Mouse (Mus musculus): ENCODE data around the gene Trafd1. TPM values are rescaled to one million over a fixed set of nuclear protein-coding genes. Genes with fewer than 3 reads are reported as not detected.

Trafd1 gene
- total and polyA plus RNA-seq, 2 experiments from 2014 or later: 124 to 141 TPM

- ATAC-seq: no peak
- H3K4me2 ChIP-seq (ENCODE audit: low read depth): no peak overlapping the region
Measured at GRCm38 (mm10) chr5:121342490-121342889, 42.9 kb downstream of the Trafd1 start.

GRCm38 (mm10) chr5:121340965-121341473, 44.4 kb downstream of the Trafd1 start:
- no peak for ATAC-seq
- Histone ChIP-seq H3K9ac (no peak overlapping the region), H3K36me3 (ENCODE audit: insufficient read depth) (peaks cover 97% of the 10 kb centered on the region), H3K4me2 (ENCODE audit: low read depth) (no peak overlapping the region), H3K4me3 (ENCODE audit: low read depth, low read length) (no peak overlapping the region), H3K4me1 (ENCODE audit: insufficient read depth) (no peaks in the 10 kb centered on the region), H3K27me3 (ENCODE audit: insufficient read depth, low read length) (no peaks in the 10 kb centered on the region), H3K27ac (ENCODE audit: low read depth, low read length) (no peak overlapping the region), H3K9me3 (ENCODE audit: low read length) (no peaks in the 10 kb centered on the region)
- DNase-seq: no peak
- 73% methylated on average over 7 of the region's 7 CpGs for WGBS
- TF ChIP-seq CTCF (IDR thresholded peaks at IDR 0.05; ENCODE audit: low read depth): no peak

More at GRCm38 (mm10) chr5:121342490-121342889, 42.9 kb downstream of the Trafd1 start:
- DNase-seq: no peak
- Histone ChIP-seq H3K27ac (ENCODE audit: low read depth, low read length) (no peak overlapping the region), H3K36me3 (ENCODE audit: insufficient read depth) (peaks cover 94% of the 10 kb centered on the region), H3K9ac (no peak overlapping the region), H3K9me3 (ENCODE audit: low read length) (no peaks in the 10 kb centered on the region), H3K4me1 (ENCODE audit: insufficient read depth) (no peaks in the 10 kb centered on the region), H3K27me3 (ENCODE audit: insufficient read depth, low read length) (no peaks in the 10 kb centered on the region), H3K4me3 (ENCODE audit: low read depth, low read length) (no peak overlapping the region)
- TF ChIP-seq CTCF (IDR thresholded peaks at IDR 0.05; ENCODE audit: low read depth): no peak
- 92% methylated on average over 11 of the region's 11 CpGs for WGBS

- 91% methylated on average over 7 of the region's 7 CpGs for WGBS
- H3K9ac ChIP-seq: no peak overlapping the region
- H3K9me3 ChIP-seq (ENCODE audit: low read length): no peaks in the 10 kb centered on the region
- H3K27me3 ChIP-seq (ENCODE audit: insufficient read depth, low read length): no peaks in the 10 kb centered on the region
- H3K27ac ChIP-seq (ENCODE audit: low read depth, low read length): no peak overlapping the region
- no peak for TF ChIP-seq CTCF (IDR thresholded peaks at IDR 0.05; ENCODE audit: low read depth)
- no peak overlapping the region for H3K4me2 ChIP-seq (ENCODE audit: low read depth)
- no peaks in the 10 kb centered on the region for H3K4me1 ChIP-seq (ENCODE audit: insufficient read depth)
- DNase-seq (no peak), ATAC-seq (no peak)
- H3K4me3 ChIP-seq (ENCODE audit: low read depth, low read length): no peak overlapping the region
- H3K36me3 ChIP-seq (ENCODE audit: insufficient read depth): peaks cover 97% of the 10 kb centered on the region
Measured at GRCm38 (mm10) chr5:121339507-121340230, 45.8 kb downstream of the Trafd1 start.

GRCm38 (mm10) chr5:121336776-121337175, 48.7 kb downstream of the Trafd1 start:
- WGBS: 93% methylated on average over 6 of the region's 6 CpGs
- Histone ChIP-seq H3K4me2 (ENCODE audit: low read depth) (no peak overlapping the region), H3K36me3 (ENCODE audit: insufficient read depth) (peaks cover 97% of the 10 kb centered on the region), H3K9ac (no peak overlapping the region), H3K9me3 (ENCODE audit: low read length) (no peaks in the 10 kb centered on the region), H3K4me1 (ENCODE audit: insufficient read depth) (no peaks in the 10 kb centered on the region), H3K27ac (ENCODE audit: low read depth, low read length) (no peak overlapping the region), H3K4me3 (ENCODE audit: low read depth, low read length) (no peak overlapping the region), H3K27me3 (ENCODE audit: insufficient read depth, low read length) (no peaks in the 10 kb centered on the region)
- DNase-seq: no peak
- no peak for TF ChIP-seq CTCF (IDR thresholded peaks at IDR 0.05; ENCODE audit: low read depth)
- no peak for ATAC-seq

- no peaks in the 10 kb centered on the region for H3K27me3 ChIP-seq (ENCODE audit: insufficient read depth, low read length)
- H3K4me3 ChIP-seq (ENCODE audit: low read depth, low read length): no peak overlapping the region
- TF ChIP-seq CTCF (IDR thresholded peaks at IDR 0.05; ENCODE audit: low read depth): no peak
- ATAC-seq (no peak), DNase-seq (no peak)
- no peaks in the 10 kb centered on the region for H3K9me3 ChIP-seq (ENCODE audit: low read length)
- H3K4me2 ChIP-seq (ENCODE audit: low read depth): no peak overlapping the region
- H3K27ac ChIP-seq (ENCODE audit: low read depth, low read length): no peak overlapping the region
- no peaks in the 10 kb centered on the region for H3K4me1 ChIP-seq (ENCODE audit: insufficient read depth)
- H3K9ac ChIP-seq: no peak overlapping the region
- H3K36me3 ChIP-seq (ENCODE audit: insufficient read depth): peaks cover 97% of the 10 kb centered on the region
- 82% methylated on average over 3 of the region's 3 CpGs for WGBS
Measured at GRCm38 (mm10) chr5:121336009-121336408, 49.4 kb downstream of the Trafd1 start.

GRCm38 (mm10) chr5:121335426-121335825, 50.0 kb downstream of the Trafd1 start:
- DNase-seq (no peak), ATAC-seq (no peak)
- H3K27ac ChIP-seq (ENCODE audit: low read depth, low read length): no peak overlapping the region
- TF ChIP-seq CTCF (IDR thresholded peaks at IDR 0.05; ENCODE audit: low read depth): no peak
- no peaks in the 10 kb centered on the region for H3K9me3 ChIP-seq (ENCODE audit: low read length)
- WGBS: 87% methylated on average over 4 of the region's 4 CpGs
- no peaks in the 10 kb centered on the region for H3K27me3 ChIP-seq (ENCODE audit: insufficient read depth, low read length)
- no peak overlapping the region for H3K4me3 ChIP-seq (ENCODE audit: low read depth, low read length)
- H3K36me3 ChIP-seq (ENCODE audit: insufficient read depth): peaks cover 97% of the 10 kb centered on the region
- no peak overlapping the region for H3K9ac ChIP-seq
- no peaks in the 10 kb centered on the region for H3K4me1 ChIP-seq (ENCODE audit: insufficient read depth)
- H3K4me2 ChIP-seq (ENCODE audit: low read depth): no peak overlapping the region

- Histone ChIP-seq H3K4me3 (ENCODE audit: low read depth, low read length) (no peak overlapping the region), H3K4me2 (ENCODE audit: low read depth) (no peak overlapping the region), H3K27me3 (ENCODE audit: insufficient read depth, low read length) (no peaks in the 10 kb centered on the region), H3K9me3 (ENCODE audit: low read length) (no peaks in the 10 kb centered on the region), H3K27ac (ENCODE audit: low read depth, low read length) (no peak overlapping the region), H3K9ac (no peak overlapping the region), H3K36me3 (ENCODE audit: insufficient read depth) (peaks cover 92% of the 10 kb centered on the region), H3K4me1 (ENCODE audit: insufficient read depth) (no peaks in the 10 kb centered on the region)
- WGBS: 88% methylated on average over 5 of the region's 5 CpGs
- ATAC-seq (no peak), DNase-seq (no peak)
- TF ChIP-seq CTCF (IDR thresholded peaks at IDR 0.05; ENCODE audit: low read depth): no peak
Measured at GRCm38 (mm10) chr5:121334454-121334853, 51.0 kb downstream of the Trafd1 start.

Data from forebrain, postnatal 0 days (tissue).